Mouse (Mus musculus): ENCODE data around the gene Gjd3.

DNA sequence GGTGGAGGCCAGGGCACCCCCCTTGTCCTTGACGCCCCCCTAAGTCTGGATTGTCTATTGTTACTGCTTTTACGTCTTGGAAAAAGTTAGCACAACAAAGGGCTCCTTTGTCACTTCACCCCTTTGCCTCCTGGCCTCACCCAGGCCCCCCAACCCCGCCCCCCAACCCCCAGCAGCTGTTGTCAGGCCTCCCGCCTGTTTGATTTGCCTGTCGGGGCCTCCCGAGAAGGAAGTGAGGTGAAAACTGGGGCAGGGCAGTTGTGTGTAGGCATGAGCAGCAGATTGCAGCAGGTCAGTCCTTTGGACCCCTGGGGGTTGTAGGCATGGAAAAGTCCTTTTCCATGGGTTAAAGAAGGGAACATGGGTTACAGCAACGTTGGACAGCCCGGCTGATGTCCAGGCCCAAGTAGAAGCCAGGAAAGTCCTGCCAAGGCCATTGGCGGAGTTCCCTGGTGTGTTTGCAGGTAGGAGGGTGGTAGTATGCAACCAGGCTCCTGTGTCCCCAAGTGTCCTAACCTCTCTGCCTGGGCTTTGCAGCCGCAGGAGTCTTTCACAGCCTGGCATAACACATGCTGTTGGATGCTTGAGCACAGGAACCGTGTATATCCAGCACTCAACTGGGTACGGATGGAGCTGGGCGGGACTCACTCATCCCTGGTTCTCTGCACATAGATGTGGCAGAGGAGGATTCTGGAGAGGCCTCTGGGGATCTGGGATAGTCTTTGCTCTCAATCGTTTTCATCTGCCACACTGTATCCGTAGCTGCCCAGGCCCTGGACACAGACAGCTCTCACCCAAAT, 18.0 kb downstream of the Gjd3 start:
- TF ChIP-seq CTCF (IDR thresholded peaks at IDR 0.05; ENCODE audit: control insufficient read depth, insufficient read depth, low read length) (no peak), POLR2A (IDR thresholded peaks at IDR 0.05; ENCODE audit: borderline replicate concordance, control insufficient read depth, low read depth, low read length) (no peak)
